Mouse (Mus musculus): ENCODE measurements around the gene Gfer. TPM values are rescaled to one million over a fixed set of nuclear protein-coding genes. Genes with fewer than 3 reads are reported as not detected.

Gfer gene
- total RNA-seq, 2 experiments from 2014 or later, result 34.5 to 42.0 TPM

GRCm38 (mm10) chr17:24648731-24649377, 47.1 kb downstream of the Gfer start:
- no peak for DNase-seq

DNA sequence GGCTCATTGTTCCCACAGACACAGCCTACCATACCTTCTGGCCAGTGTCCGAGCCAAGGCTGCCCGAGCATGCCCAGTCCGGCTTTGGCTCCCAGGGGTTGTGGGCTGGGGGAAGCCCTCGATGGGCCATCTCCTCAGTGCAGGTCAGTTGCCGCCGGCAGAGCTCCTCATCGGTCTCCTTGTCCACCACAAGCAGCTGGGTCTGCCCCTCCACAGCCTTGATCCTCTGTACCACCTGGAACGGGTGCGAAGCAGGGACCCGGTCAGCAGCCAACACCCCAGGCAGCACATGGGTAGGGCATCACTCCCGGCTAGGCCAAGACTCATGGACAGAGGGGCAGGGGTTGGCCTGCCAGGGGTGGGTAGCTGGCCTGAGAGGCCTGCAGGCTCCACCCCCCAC, 48.5 kb downstream of the Gfer start:
- no peak for DNase-seq

DNA sequence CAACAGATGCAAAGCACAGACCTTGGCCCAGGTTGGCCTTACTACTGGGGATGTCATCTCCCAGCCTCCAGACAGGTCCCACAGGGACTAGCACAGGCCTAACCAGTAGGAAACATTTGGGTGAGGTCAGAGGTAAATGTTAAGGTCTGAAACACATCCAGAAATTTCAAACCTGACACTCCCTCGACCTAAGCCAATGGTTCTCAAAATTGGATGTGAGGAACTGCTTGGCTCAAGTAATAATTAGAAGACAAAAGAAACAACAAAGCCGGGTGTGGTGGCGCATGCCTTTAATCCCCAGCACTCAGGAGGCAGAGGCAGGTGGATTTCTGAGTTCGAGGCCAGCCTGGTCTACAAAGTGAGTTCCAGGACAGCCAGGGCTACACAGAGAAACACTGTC, 49.6 kb downstream of the Gfer start:
- no peak for DNase-seq

- DNase-seq, result peak in 1 of 2 experiments; percentile 30
Observed at GRCm38 (mm10) chr17:24645916-24646315, 50.0 kb downstream of the Gfer start.

GRCm38 (mm10) chr17:24644875-24645721, 50.9 kb downstream of the Gfer start:
- peak; percentile 52 to 72 for DNase-seq

- peak in 1 of 2 experiments; percentile 22 for DNase-seq
Observed at GRCm38 (mm10) chr17:24644030-24644715, 51.8 kb downstream of the Gfer start.

Other genes starting within 250 kb of the Gfer start
- 10 to 100 TPM; 16.8 to 20.2 TPM for gene E4f1, start 225.8 kb downstream of the Gfer start, total RNA-seq (2021)
- 10 to 100 TPM; 85.9 to 94.4 TPM for gene Pgp, start 225.8 kb downstream of the Gfer start, total RNA-seq (2021)
- gene Bricd5, start 222.3 kb downstream of the Gfer start, total RNA-seq (2021), result under 1 TPM; 0.30 to 0.46 TPM
- 10 to 100 TPM; 22.8 to 24.3 TPM for gene Mlst8, start 217.1 kb downstream of the Gfer start, total RNA-seq (2021)
- gene Caskin1, start 207.6 kb downstream of the Gfer start, total RNA-seq (2021), result 10 to 100 TPM; 14.7 to 25.7 TPM
- 100 to 1,000 TPM in 1 of 2 experiments, 10 to 100 TPM in 1; 94.7 to 118 TPM for gene Traf7, start 168.2 kb downstream of the Gfer start, total RNA-seq (2021)
- 1 to 10 TPM in 1 of 2 experiments, under 1 TPM in 1; 0.70 to 1.3 TPM for gene Rab26, start 161.9 kb downstream of the Gfer start, total RNA-seq (2021)
- 10 to 100 TPM; 46.9 to 49.1 TPM for gene Pkd1, start 146.3 kb downstream of the Gfer start, total RNA-seq (2021)
- gene Tsc2, start 63.5 kb downstream of the Gfer start, total RNA-seq (2021), result 100 to 1,000 TPM in 1 of 2 experiments, 10 to 100 TPM in 1; 79.2 to 103 TPM
- gene Nthl1, start 63.5 kb downstream of the Gfer start, total RNA-seq (2021), result 1 to 10 TPM; 7.8 TPM
- 10 to 100 TPM; 48.0 to 88.5 TPM for gene Slc9a3r2, start 45.8 kb downstream of the Gfer start, total RNA-seq (2021)
- not detected for gene Npw, start 37.7 kb downstream of the Gfer start, total RNA-seq (2021)
- gene Zfp598, start 26.5 kb downstream of the Gfer start, total RNA-seq (2021), result 10 to 100 TPM; 47.5 to 51.1 TPM
- gene Syngr3, start 6.2 kb downstream of the Gfer start, total RNA-seq (2021), result 1 to 10 TPM; 1.7 to 2.0 TPM
- gene Noxo1, start 78 bp upstream of the Gfer start, total RNA-seq (2021), result 1 to 10 TPM; 4.5 to 6.1 TPM
- 10 to 100 TPM; 36.0 to 38.5 TPM for gene Tbl3, start 11.5 kb upstream of the Gfer start, total RNA-seq (2021)
- gene Rnf151, start 21.9 kb upstream of the Gfer start, total RNA-seq (2021), result not detected
- gene Rps2, start 22.0 kb upstream of the Gfer start, total RNA-seq (2021), result 100 to 1,000 TPM; 720 to 747 TPM
- 100 to 1,000 TPM; 239 to 246 TPM for gene Ndufb10, start 28.3 kb upstream of the Gfer start, total RNA-seq (2021)
- gene Rpl3l, start 31.7 kb upstream of the Gfer start, total RNA-seq (2021), result under 1 TPM in 1 of 2 experiments, not detected in 1; 0.40 TPM
- gene Msrb1, start 40.5 kb upstream of the Gfer start, total RNA-seq (2021), result 10 to 100 TPM; 84.2 to 86.1 TPM
- gene Hs3st6, start 56.8 kb upstream of the Gfer start, total RNA-seq (2021), result 1 to 10 TPM; 1.8 to 2.2 TPM
- 1 to 10 TPM; 1.0 to 1.1 TPM for gene Meiob, start 108.1 kb upstream of the Gfer start, total RNA-seq (2021)
- gene Hagh, start 144.0 kb upstream of the Gfer start, total RNA-seq (2021), result 100 to 1,000 TPM in 1 of 2 experiments, 10 to 100 TPM in 1; 97.1 to 102 TPM
- 10 to 100 TPM; 22.7 to 39.8 TPM for gene Fahd1, start 154.2 kb upstream of the Gfer start, total RNA-seq (2021)
- 1 to 10 TPM; 4.1 to 4.3 TPM for gene Igfals, start 169.8 kb upstream of the Gfer start, total RNA-seq (2021)
- 10 to 100 TPM; 47.7 to 57.9 TPM for gene Nubp2, start 190.2 kb upstream of the Gfer start, total RNA-seq (2021)
- gene Spsb3, start 190.5 kb upstream of the Gfer start, total RNA-seq (2021), result 10 to 100 TPM; 31.2 to 34.7 TPM
- gene Eme2, start 198.9 kb upstream of the Gfer start, total RNA-seq (2021), result 10 to 100 TPM; 41.0 to 42.3 TPM
- gene Mrps34, start 199.0 kb upstream of the Gfer start, total RNA-seq (2021), result 100 to 1,000 TPM; 109 to 177 TPM
- 100 to 1,000 TPM in 1 of 2 experiments, 10 to 100 TPM in 1; 51.3 to 113 TPM for gene Nme3, start 200.3 kb upstream of the Gfer start, total RNA-seq (2021)
- gene Mapk8ip3, start 240.8 kb upstream of the Gfer start, total RNA-seq (2021), result 100 to 1,000 TPM in 1 of 2 experiments, 10 to 100 TPM in 1; 82.1 to 126 TPM

All from adrenal gland, postnatal 36 days (tissue).